ENCODE assay signal across 24 mouse cellular contexts in genomic region chr1:58382586-58383281, GRCm38 (mm10). TPM values are rescaled to one million over a fixed set of nuclear protein-coding genes. Genes with fewer than 3 reads are reported as not detected.
DNase-seq lines count a peak whose midpoint lies in the region; ATAC-seq and TF ChIP-seq lines count a peak whose summit lies in the region.
"Had no signal": no experiment of that assay in that cellular context is flagged by ENCODE, and none has a peak within 500 bp of the region (broad histone marks: within the 10 kb centered on the region; RNA-seq: fewer than 3 reads in every experiment).

No protein-coding gene starts in this region.

- no peak for TF ChIP-seq CTCF in lung, postnatal 0 days (IDR thresholded peaks at IDR 0.05)
- no peak for TF ChIP-seq CTCF in kidney, postnatal 0 days (IDR thresholded peaks at IDR 0.05; ENCODE audit: low read depth)

- DNase-seq in heart, adult 11 months, result peak; percentile 89
- DNase-seq in heart, adult 9 months (ENCODE audit: low spot score in 2 of 2), result no peak
- DNase-seq in lung, postnatal 0 days (ENCODE audit: low spot score), result peak; percentile 47
- DNase-seq in lung, postnatal 4 days, result no peak
- no peak for DNase-seq in kidney, postnatal 0 days (ENCODE audit: low spot score)
- DNase-seq in skeletal muscle tissue, adult 2 months (ENCODE audit: low read depth, low spot score), result peak; percentile 17
- DNase-seq in gastrocnemius, postnatal 10 days, result no peak
- DNase-seq: cerebellum, adult 11 months; cerebellum, adult 9-11 months; forebrain, postnatal 0 days; liver, embryonic 13.5 days; lung, adult 2 months; thymus, adult 18-20 months; thymus, postnatal 4 days had no signal

- H3K27me3 ChIP-seq in lung, postnatal 0 days (replicated peaks; ENCODE audit: insufficient read depth, low read length), result no peaks in the 10 kb centered on the region
- no peaks in the 10 kb centered on the region for H3K27me3 ChIP-seq in kidney, postnatal 0 days (ENCODE audit: insufficient read depth, low read length)
- H3K27me3 ChIP-seq: intestine, embryonic 15.5 days; limb, embryonic 12.5 days; liver, embryonic 13.5 days had no signal

- peak; percentile 72 for ATAC-seq in lung, postnatal 0 days
- ATAC-seq in kidney, postnatal 0 days (replicated peaks; ENCODE audit: low FRiP score, low read depth), result peak; percentile 52; the same call in 1 of the 2 replicates
- ATAC-seq in erythroid progenitor cell, adult 5-6 weeks (replicated peaks; ENCODE audit: low FRiP score, poor library complexity, severe bottlenecking), result no peak
- ATAC-seq: forebrain, postnatal 0 days; hindbrain, embryonic 16.5 days; intestine, embryonic 15.5 days had no signal

- H3K9ac ChIP-seq in lung, postnatal 0 days (replicated peaks; ENCODE audit: low read depth), result no peak overlapping the region
- H3K9ac ChIP-seq in kidney, postnatal 0 days (ENCODE audit: low read depth, low read length), result no peak overlapping the region
- H3K9ac ChIP-seq: forebrain, postnatal 0 days; intestine, embryonic 15.5 days; limb, embryonic 12.5 days; liver, embryonic 13.5 days had no signal

- WGBS in lung, postnatal 0 days, result 56% methylated on average over 5 of the region's 5 CpGs
- 67% methylated on average over 5 of the region's 5 CpGs for WGBS in kidney, postnatal 0 days

- no peak for TF ChIP-seq EP300 in lung, postnatal 0 days (IDR thresholded peaks at IDR 0.05)

- no peak overlapping the region for H3K4me2 ChIP-seq in lung, postnatal 0 days (replicated peaks; ENCODE audit: low read depth, low read length)
- H3K4me2 ChIP-seq in kidney, postnatal 0 days (ENCODE audit: low read length), result no peak overlapping the region
- H3K4me2 ChIP-seq: heart, embryonic 11.5 days; intestine, embryonic 15.5 days; limb, embryonic 12.5 days; liver, embryonic 13.5 days; midbrain, embryonic 11.5 days had no signal

- no peaks in the 10 kb centered on the region for H3K4me1 ChIP-seq in lung, postnatal 0 days (ENCODE audit: insufficient read depth, low read depth, low read length)
- no peaks in the 10 kb centered on the region for H3K4me1 ChIP-seq in kidney, postnatal 0 days (replicated peaks; ENCODE audit: insufficient read depth, low read length)
- H3K4me1 ChIP-seq: forebrain, embryonic 10.5 days; hindbrain, embryonic 10.5 days; intestine, embryonic 15.5 days; limb, embryonic 12.5 days; liver, embryonic 13.5 days had no signal

- no peak overlapping the region for H3K4me3 ChIP-seq in lung, postnatal 0 days (ENCODE audit: low read depth, low read length)
- no peak overlapping the region for H3K4me3 ChIP-seq in kidney, postnatal 0 days (replicated peaks; ENCODE audit: low read depth, low read length)
- H3K4me3 ChIP-seq: forebrain, embryonic 10.5 days; hindbrain, embryonic 10.5 days; intestine, embryonic 15.5 days; layer of hippocampus, adult 2 months; limb, embryonic 12.5 days; liver, embryonic 13.5 days had no signal

- no peak overlapping the region for H3K27ac ChIP-seq in lung, postnatal 0 days (ENCODE audit: low read length)
- H3K27ac ChIP-seq in kidney, postnatal 0 days, result no peak overlapping the region
- H3K27ac ChIP-seq: forebrain, embryonic 10.5 days; hindbrain, embryonic 10.5 days; intestine, embryonic 15.5 days; layer of hippocampus, adult 2 months; limb, embryonic 12.5 days; liver, embryonic 13.5 days; macrophage had no signal

- H3K9me3 ChIP-seq in lung, postnatal 0 days (ENCODE audit: low read length), result no peaks in the 10 kb centered on the region
- H3K9me3 ChIP-seq in kidney, postnatal 0 days (replicated peaks; ENCODE audit: low read length), result no peaks in the 10 kb centered on the region
- H3K9me3 ChIP-seq: forebrain, embryonic 10.5 days; intestine, embryonic 15.5 days; liver, embryonic 13.5 days had no signal

- H3K36me3 ChIP-seq in lung, postnatal 0 days (ENCODE audit: insufficient read depth, low read length), result no peaks in the 10 kb centered on the region
- H3K36me3 ChIP-seq in kidney, postnatal 0 days (ENCODE audit: insufficient read depth, low read length), result no peaks in the 10 kb centered on the region
- H3K36me3 ChIP-seq: intestine, embryonic 15.5 days; limb, embryonic 12.5 days; liver, embryonic 13.5 days had no signal

RNA-seq across cellular contexts. Expression of gene Bzw1, which starts 10.0 kb away (rescaled TPM):
- polyA plus RNA-seq in lung, postnatal 0 days (2015; fragmentation: Nextera tagmentation; extraction: Ambion mirVana), result 201 and 206 TPM in 2 replicates
- 316 and 335 TPM in 2 replicates for polyA plus RNA-seq in kidney, postnatal 0 days (2015; fragmentation: Nextera tagmentation; extraction: Ambion mirVana)
- total RNA-seq in gastrocnemius, postnatal 10 days (2021), result 100 to 1,000 TPM in 1 of 2 experiments, 10 to 100 TPM in 1; 91.1 to 104 TPM
- total RNA-seq in erythroid progenitor cell, adult 5-6 weeks (2015; ENCODE audit: low replicate concordance), result 49.4 and 63.3 TPM in 2 replicates
- total RNA-seq in erythroid progenitor cell, adult 5-6 weeks (2017; ENCODE audit: low replicate concordance), result 26.5 and 36.8 TPM in 2 replicates

RNA-seq across cellular contexts. Expression of gene Clk1, which starts 41.1 kb away (rescaled TPM):
- polyA plus RNA-seq in lung, postnatal 0 days (2015; fragmentation: Nextera tagmentation; extraction: Ambion mirVana), result 236 and 247 TPM in 2 replicates
- polyA plus RNA-seq in kidney, postnatal 0 days (2015; fragmentation: Nextera tagmentation; extraction: Ambion mirVana), result 171 and 175 TPM in 2 replicates
- total RNA-seq in gastrocnemius, postnatal 10 days (2021), result 10 to 100 TPM; 46.2 to 80.4 TPM
- total RNA-seq in erythroid progenitor cell, adult 5-6 weeks (2015; ENCODE audit: low replicate concordance), result 547 and 759 TPM in 2 replicates
- 386 and 437 TPM in 2 replicates for total RNA-seq in erythroid progenitor cell, adult 5-6 weeks (2017; ENCODE audit: low replicate concordance)

Comparison
In these comparisons a context has a peak if more than half of its experiments do, and no peak if none do; other contexts are left out.
1. DNase-seq: peak in heart, adult 11 months (single experiment), lung, postnatal 0 days (single experiment) and skeletal muscle tissue, adult 2 months (single experiment); none in heart, adult 9 months (0 of 2), lung, postnatal 4 days (0 of 2), kidney, postnatal 0 days (single experiment) and gastrocnemius, postnatal 10 days (single experiment).
2. RNA of gene Clk1, which starts 41.1 kb away (total RNA-seq): 386 to 759 TPM in erythroid progenitor cell, adult 5-6 weeks; 46.2 to 80.4 TPM in gastrocnemius, postnatal 10 days; every median in the first group is over 4 times any median in the second.